Mouse (Mus musculus): ENCODE measurements around the gene BC005537. TPM values are rescaled to one million over a fixed set of nuclear protein-coding genes. Genes with fewer than 3 reads are reported as not detected.

The BC005537 gene
- polyA plus RNA-seq, 1 experiment from 2014 or later = 20.9 TPM

DNA sequence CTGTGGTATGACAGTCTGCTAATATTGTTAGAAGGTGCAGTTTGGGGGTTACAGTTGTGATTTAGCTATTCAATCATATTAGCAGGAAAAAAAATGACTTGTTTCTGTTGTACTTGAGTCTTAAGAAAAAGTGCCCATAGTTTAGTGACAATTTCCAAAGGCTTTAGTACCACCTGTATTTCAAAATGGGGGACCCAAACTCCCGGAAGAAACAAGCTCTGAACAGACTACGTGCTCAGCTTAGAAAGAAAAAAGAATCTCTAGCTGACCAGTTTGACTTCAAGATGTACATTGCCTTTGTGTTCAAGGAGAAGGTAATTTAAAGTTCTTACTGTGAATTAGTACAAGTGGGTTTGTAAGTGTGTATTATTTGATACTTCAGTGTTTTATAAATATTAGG lies 1.7 kb downstream of the BC005537 start:
- H3K4me1 ChIP-seq = peaks cover 26% of the 10 kb centered on the region

DNA sequence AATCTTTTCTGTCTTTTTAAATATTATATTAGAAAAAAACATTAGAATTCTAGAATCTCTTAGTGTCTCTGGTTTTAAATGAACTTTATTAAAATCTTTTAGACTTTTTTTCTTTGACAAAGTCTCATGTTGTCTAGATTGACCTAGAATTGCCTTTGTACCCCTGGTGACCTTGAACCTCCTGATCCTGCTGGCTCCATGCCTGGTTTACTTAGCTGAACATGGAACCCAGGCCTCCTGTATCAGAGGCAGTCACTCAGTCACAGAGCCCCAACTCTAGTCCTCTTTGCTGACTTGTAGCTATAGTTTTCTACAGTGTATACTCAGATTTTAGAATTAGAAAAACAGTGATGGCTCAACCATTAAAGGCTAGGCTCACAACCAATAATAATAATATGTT lies 4.6 kb downstream of the BC005537 start:
- no peak overlapping the region for H3K4me3 ChIP-seq (replicated peaks)
- H3K27me3 ChIP-seq = no peaks in the 10 kb centered on the region
- H3K4me1 ChIP-seq = peaks cover 26% of the 10 kb centered on the region
- no peak overlapping the region for H3K9ac ChIP-seq
- H3K9me3 ChIP-seq = no peaks in the 10 kb centered on the region
- no peak overlapping the region for H3K27ac ChIP-seq
- ATAC-seq (ENCODE audit: low FRiP score) = no peak
- no peak overlapping the region for H3K4me2 ChIP-seq
- H3K36me3 ChIP-seq (replicated peaks) = peaks cover 49% of the 10 kb centered on the region

More for the DNA sequence above, 1.7 kb downstream of the BC005537 start:
- no peak overlapping the region for H3K27ac ChIP-seq
- H3K4me2 ChIP-seq = peak overlapping the region; percentile 82
- WGBS = 21% methylated on average over 2 of the region's 2 CpGs
- H3K27me3 ChIP-seq = no peaks in the 10 kb centered on the region
- peak overlapping the region; percentile 100 for H3K4me3 ChIP-seq (replicated peaks)
- H3K9me3 ChIP-seq = no peaks in the 10 kb centered on the region
- H3K36me3 ChIP-seq (replicated peaks) = peaks cover 23% of the 10 kb centered on the region
- ATAC-seq (ENCODE audit: low FRiP score) = no peak
- peak overlapping the region; percentile 99 for H3K9ac ChIP-seq

GRCm38 (mm10) chr13:24812521-24812920 lies 11.1 kb downstream of the BC005537 start:
- no peak overlapping the region for H3K27ac ChIP-seq
- H3K4me3 ChIP-seq (replicated peaks) = no peak overlapping the region
- H3K9me3 ChIP-seq = no peaks in the 10 kb centered on the region
- ATAC-seq (ENCODE audit: low FRiP score) = no peak
- no peak overlapping the region for H3K9ac ChIP-seq
- H3K4me1 ChIP-seq = no peaks in the 10 kb centered on the region
- H3K4me2 ChIP-seq = no peak overlapping the region
- WGBS = 95% methylated on average over 2 of the region's 2 CpGs
- H3K36me3 ChIP-seq (replicated peaks) = peaks cover 75% of the 10 kb centered on the region
- no peaks in the 10 kb centered on the region for H3K27me3 ChIP-seq

- no peak for ATAC-seq (ENCODE audit: low FRiP score)
- WGBS = 78% methylated on average over 1 of the region's 1 CpGs
- no peaks in the 10 kb centered on the region for H3K9me3 ChIP-seq
- peaks cover 65% of the 10 kb centered on the region for H3K36me3 ChIP-seq (replicated peaks)
- no peak overlapping the region for H3K9ac ChIP-seq
- no peaks in the 10 kb centered on the region for H3K4me1 ChIP-seq
- no peak overlapping the region for H3K4me2 ChIP-seq
- H3K4me3 ChIP-seq (replicated peaks) = no peak overlapping the region
- H3K27me3 ChIP-seq = no peaks in the 10 kb centered on the region
- no peak overlapping the region for H3K27ac ChIP-seq
Measured at GRCm38 (mm10) chr13:24814616-24815015, 13.2 kb downstream of the BC005537 start.

GRCm38 (mm10) chr13:24816125-24817092 lies 15.0 kb downstream of the BC005537 start:
- 79% methylated on average over 4 of the region's 4 CpGs for WGBS
- no peak overlapping the region for H3K27ac ChIP-seq
- no peaks in the 10 kb centered on the region for H3K27me3 ChIP-seq
- H3K4me3 ChIP-seq (replicated peaks) = no peak overlapping the region
- no peak overlapping the region for H3K4me2 ChIP-seq
- H3K9me3 ChIP-seq = no peaks in the 10 kb centered on the region
- no peak overlapping the region for H3K9ac ChIP-seq
- H3K36me3 ChIP-seq (replicated peaks) = peaks cover 47% of the 10 kb centered on the region
- peak; percentile 71 for ATAC-seq (ENCODE audit: low FRiP score)
- no peaks in the 10 kb centered on the region for H3K4me1 ChIP-seq

DNA sequence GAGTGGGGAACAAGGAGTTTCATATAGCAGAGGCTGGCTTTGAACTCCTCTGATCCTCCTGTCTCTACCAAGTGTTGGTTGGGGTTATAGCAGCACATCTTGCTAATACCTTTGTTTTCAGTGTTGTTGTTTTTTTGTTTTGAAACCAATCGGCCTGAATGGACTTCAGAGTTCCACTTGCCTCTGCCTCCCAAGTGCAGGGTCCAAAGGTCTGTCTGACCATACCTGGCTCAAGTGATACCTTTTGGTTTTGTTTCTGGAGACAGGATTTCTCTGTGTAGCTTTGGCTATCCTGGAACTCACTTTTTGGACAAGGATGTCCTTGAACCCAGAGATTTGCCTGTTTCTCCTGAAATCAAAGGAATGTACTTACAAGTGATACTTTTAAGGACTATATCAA lies 18.5 kb downstream of the BC005537 start:
- no peak overlapping the region for H3K4me2 ChIP-seq
- H3K36me3 ChIP-seq (replicated peaks) = peaks cover 20% of the 10 kb centered on the region
- no peak for ATAC-seq (ENCODE audit: low FRiP score)
- no peak overlapping the region for H3K27ac ChIP-seq
- no peak overlapping the region for H3K9ac ChIP-seq
- no peaks in the 10 kb centered on the region for H3K27me3 ChIP-seq
- H3K4me1 ChIP-seq = no peaks in the 10 kb centered on the region
- H3K9me3 ChIP-seq = no peaks in the 10 kb centered on the region
- no peak overlapping the region for H3K4me3 ChIP-seq (replicated peaks)
- WGBS = 65% methylated on average over 1 of the region's 1 CpGs

- H3K27me3 ChIP-seq = no peaks in the 10 kb centered on the region
- 0 out of 2 replicates have a peak, but pooled peaks cover 8% of the 10 kb centered on the region for H3K36me3 ChIP-seq (replicated peaks)
- H3K9ac ChIP-seq = no peak overlapping the region
- H3K4me2 ChIP-seq = no peak overlapping the region
- no peak overlapping the region for H3K4me3 ChIP-seq (replicated peaks)
- no peaks in the 10 kb centered on the region for H3K4me1 ChIP-seq
- ATAC-seq (ENCODE audit: low FRiP score) = no peak
- H3K27ac ChIP-seq = no peak overlapping the region
- H3K9me3 ChIP-seq = no peaks in the 10 kb centered on the region
- 93% methylated on average over 16 of the region's 16 CpGs for WGBS
Measured at GRCm38 (mm10) chr13:24822663-24823343, 21.3 kb downstream of the BC005537 start.

- no peaks in the 10 kb centered on the region for H3K9me3 ChIP-seq
- H3K9ac ChIP-seq = no peak overlapping the region
- no peak for ATAC-seq (ENCODE audit: low FRiP score)
- H3K27ac ChIP-seq = no peak overlapping the region
- H3K36me3 ChIP-seq (replicated peaks) = no peaks in the 10 kb centered on the region
- no peaks in the 10 kb centered on the region for H3K4me1 ChIP-seq
- WGBS = 96% methylated on average over 4 of the region's 4 CpGs
- H3K27me3 ChIP-seq = no peaks in the 10 kb centered on the region
- H3K4me2 ChIP-seq = no peak overlapping the region
- no peak overlapping the region for H3K4me3 ChIP-seq (replicated peaks)
Measured at GRCm38 (mm10) chr13:24824647-24825046, 23.2 kb downstream of the BC005537 start.

GRCm38 (mm10) chr13:24825587-24825986 lies 24.1 kb downstream of the BC005537 start:
- Histone ChIP-seq H3K9ac (no peak overlapping the region), H3K27me3 (no peaks in the 10 kb centered on the region), H3K4me1 (peaks cover 1% of the 10 kb centered on the region), H3K36me3 (replicated peaks) (no peaks in the 10 kb centered on the region), H3K4me2 (no peak overlapping the region), H3K4me3 (replicated peaks) (no peak overlapping the region), H3K9me3 (no peaks in the 10 kb centered on the region), H3K27ac (no peak overlapping the region)
- no peak for ATAC-seq (ENCODE audit: low FRiP score)
- WGBS = 92% methylated on average over 4 of the region's 4 CpGs

DNA sequence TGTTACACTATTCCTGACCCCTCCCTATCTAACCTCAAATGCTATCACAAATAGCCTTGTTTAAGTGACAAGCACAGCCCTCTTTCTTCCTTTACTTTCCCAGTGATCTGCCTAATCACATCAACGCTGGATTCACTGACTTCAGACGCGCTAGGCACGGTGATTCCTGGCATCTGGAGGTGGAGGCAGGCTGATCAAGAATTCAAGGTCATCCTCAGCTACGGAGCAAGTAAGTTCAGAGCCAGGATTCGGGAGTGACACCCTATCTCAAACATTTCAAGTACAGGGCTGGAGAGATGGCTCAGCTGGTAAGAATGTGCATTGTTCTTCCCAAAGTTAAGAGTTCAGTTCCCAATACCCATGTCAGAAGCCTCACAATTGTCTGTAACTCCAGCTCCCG lies 24.7 kb downstream of the BC005537 start:
- Histone ChIP-seq H3K4me1 (peaks cover 4% of the 10 kb centered on the region), H3K36me3 (replicated peaks) (no peaks in the 10 kb centered on the region), H3K27ac (no peak overlapping the region), H3K27me3 (no peaks in the 10 kb centered on the region), H3K4me3 (replicated peaks) (no peak overlapping the region), H3K9ac (no peak overlapping the region), H3K9me3 (no peaks in the 10 kb centered on the region), H3K4me2 (no peak overlapping the region)
- 85% methylated on average over 7 of the region's 7 CpGs for WGBS
- ATAC-seq (ENCODE audit: low FRiP score) = no peak

- Histone ChIP-seq H3K27ac (peak overlapping the region; percentile 91), H3K9ac (peak overlapping the region; percentile 94), H3K27me3 (no peaks in the 10 kb centered on the region), H3K9me3 (no peaks in the 10 kb centered on the region), H3K4me3 (replicated peaks) (peak overlapping the region; percentile 90), H3K4me1 (peaks cover 25% of the 10 kb centered on the region), H3K4me2 (peak overlapping the region; percentile 71), H3K36me3 (replicated peaks) (no peaks in the 10 kb centered on the region)
- no peak for ATAC-seq (ENCODE audit: low FRiP score)
- 3% methylated on average over 20 of the region's 20 CpGs for WGBS
Measured at GRCm38 (mm10) chr13:24830756-24831352, 29.4 kb downstream of the BC005537 start.
